Mouse (Mus musculus): ENCODE data around the gene Ston2. TPM values are rescaled to one million over a fixed set of nuclear protein-coding genes. Genes with fewer than 3 reads are reported as not detected.
"Not testable (repeated sequence)": the region's sequence is repeated elsewhere in the genome, so short reads cannot be mapped to it uniquely, and the experiment has no call there.

The Ston2 gene
- total RNA-seq, 2 experiments from 2014 or later, result 14.7 to 20.0 TPM

DNA sequence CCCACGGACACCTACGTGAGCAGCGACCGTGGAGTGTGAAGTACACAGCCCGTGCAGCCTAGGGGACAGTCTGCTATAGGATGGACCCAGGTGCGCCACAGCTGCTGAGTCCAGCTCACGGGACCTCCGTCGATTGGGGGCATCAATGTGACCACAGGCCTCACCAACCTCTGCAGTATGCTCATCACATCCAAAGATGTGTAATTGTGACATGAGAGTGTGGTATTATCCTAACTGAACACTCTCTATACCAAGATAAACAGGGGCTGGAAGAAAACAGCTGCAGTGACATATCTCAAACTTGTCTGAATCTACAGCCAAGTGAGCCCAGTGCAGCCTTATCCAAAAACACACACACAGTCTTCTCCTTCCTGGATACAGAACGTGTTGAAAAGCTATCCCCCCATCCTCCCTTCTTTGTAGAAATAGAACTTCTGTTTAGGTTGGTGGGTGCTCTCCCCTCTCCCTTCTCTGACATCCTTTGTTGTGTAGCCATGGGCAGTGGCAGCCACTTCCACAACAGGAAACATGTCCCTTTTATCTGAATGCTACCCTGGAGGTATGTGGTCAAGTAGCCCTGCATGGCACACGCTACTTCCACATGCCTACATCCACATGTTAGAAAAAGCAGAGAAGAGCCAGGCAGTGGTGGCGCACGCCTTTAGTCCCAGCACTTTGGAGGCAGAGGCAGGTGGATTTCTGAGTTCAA is 30.2 kb downstream of the Ston2 start:
- DNase-seq (ENCODE audit: low spot score in 2 of 2), result no peak
- intact Hi-C loops (cut with DNase I), result no loop called here

DNA sequence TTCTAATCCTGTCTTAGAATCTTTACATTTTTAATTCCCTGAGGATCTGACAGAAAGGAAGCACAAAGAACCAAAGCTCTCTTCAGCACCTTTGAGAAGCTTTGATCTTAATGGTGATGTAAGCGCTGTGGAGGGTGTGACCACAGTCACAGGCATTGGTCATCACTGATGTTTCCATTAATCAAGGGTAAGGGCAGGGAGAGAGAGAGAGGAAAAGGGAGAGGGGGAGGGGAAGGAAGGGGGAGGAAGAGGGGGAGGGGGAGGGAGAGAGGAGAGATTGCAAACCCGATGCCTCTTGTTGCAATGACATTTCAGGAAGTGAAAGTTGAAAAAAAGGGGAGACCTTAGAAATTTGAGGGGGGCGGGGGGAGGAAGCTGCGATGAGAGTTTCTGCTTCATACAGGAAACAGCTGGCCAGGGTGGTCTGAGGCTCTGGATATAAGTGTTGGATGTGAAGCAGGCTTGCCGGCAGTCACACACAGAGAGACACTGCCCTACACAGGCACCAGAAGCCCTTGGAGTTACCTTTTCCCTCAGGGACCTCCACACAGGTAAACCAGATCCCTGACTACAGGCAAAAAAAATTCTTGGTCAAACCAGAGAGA is 31.5 kb downstream of the Ston2 start:
- DNase-seq (ENCODE audit: low spot score in 2 of 2), result no peak

DNA sequence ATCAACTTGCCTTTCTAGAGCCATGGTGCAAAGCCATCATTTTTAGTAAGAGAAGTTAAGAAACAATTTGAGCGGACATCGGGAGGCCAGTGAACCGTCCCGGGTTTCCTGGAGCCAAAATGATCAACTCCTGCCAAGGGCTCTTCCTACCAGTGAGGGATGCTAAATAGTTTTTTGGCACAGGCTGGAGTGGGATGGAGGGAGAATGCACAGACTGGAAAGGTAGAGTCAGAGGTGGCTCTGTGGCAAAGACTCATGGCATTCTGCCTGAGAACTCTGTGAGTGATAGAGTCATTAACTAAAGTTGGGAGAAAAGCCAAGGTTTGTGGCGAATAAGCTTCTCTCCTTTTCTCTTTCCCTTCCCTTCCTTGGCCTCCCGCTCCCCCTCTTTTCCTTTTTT is 33.6 kb downstream of the Ston2 start:
- intact Hi-C loops (cut with DNase I), result no loop called here
- DNase-seq (ENCODE audit: low spot score in 2 of 2), result no peak

More for the DNA sequence above, 31.5 kb downstream of the Ston2 start:
- intact Hi-C loops (cut with DNase I), result no loop called here

DNA sequence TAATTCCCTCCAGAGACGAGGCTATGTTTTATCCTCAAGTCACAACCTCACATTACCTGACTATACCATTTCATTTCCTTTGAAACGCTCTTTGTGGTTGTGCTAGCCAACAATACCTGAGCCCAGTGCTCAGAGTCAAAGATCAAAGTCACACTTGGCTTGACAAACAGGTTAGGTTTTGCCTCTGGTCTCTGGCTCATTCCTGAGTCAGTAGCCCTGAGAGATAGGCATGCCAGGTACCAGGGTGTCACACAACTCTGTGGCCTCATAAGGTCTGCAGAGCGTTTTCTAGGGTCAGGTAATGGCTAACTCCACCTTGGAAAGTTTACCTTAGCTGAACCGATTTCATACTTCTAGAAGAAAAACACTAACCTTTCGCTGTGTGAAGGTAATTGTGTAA is 35.5 kb downstream of the Ston2 start:
- intact Hi-C loops (cut with DNase I), result no loop called here
- DNase-seq (ENCODE audit: low spot score in 2 of 2), result no peak

DNA sequence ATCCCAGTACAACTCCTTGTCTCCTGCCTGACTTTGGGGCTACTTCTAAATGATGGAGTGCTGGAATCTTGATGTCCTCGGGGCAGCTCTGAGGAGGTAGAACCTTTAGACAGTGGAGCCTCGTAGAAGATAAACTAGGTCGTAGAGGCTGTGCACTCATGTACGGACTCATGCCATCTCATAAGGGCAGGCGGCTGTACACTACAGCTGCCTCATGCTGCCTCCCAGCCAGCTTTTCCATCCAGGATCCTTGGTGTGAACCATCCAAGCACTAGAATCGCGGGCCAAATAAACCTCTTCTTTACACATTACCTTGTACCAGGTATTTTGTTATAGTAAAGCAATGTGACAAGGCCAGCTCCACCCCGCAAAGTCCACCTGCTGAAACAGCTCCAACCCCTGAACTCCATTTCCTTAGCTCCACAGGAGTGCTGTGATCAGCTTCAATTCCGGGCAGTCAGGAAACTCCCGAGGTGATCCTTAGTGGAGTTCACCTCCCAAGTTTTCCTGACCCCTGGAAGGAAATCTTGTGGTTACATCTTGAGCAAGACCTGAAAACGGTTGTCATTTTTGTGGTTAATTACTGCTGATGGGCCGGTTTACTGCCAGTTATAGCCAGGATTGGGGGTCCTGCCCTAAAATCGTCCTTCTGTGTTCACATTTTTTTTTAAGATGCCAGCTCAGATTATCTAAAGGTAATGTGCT is 36.1 kb downstream of the Ston2 start:
- no peak for DNase-seq (ENCODE audit: low spot score in 2 of 2)
- intact Hi-C loops (cut with DNase I), result no loop called here

DNA sequence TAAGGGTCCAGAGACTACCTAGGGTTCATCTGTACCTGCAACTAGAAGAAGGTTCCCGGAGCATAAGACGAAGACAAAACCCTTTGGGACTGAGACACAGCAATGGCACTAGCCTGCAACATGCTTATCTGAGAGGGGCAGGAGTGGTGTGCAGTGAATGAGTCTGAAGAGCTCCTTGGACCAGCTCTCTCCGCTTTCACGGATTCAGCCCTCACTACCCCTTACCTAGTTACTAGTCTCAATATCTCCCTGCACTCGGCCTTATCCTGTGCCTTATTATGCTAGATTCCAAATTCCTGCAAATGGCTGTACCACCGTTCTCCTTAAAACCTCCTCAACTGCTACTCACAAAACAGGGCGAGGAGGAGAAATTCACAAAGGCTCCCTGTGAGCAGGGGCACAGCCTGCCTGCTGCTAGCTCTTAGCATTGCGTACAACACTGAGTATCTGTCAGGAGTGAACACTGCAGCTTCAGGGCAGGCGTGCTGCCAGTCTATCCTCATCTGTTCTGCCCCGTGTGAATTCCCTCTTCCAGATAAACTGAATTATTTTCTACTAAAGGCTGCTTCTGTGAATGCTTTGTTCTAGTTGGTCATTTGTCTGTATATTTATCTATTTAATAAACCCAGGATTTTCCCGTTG is 38.5 kb downstream of the Ston2 start:
- DNase-seq (ENCODE audit: low spot score in 2 of 2), result peak in 1 of 2 experiments; percentile 3
- intact Hi-C loops (cut with DNase I), result no loop called here

DNA sequence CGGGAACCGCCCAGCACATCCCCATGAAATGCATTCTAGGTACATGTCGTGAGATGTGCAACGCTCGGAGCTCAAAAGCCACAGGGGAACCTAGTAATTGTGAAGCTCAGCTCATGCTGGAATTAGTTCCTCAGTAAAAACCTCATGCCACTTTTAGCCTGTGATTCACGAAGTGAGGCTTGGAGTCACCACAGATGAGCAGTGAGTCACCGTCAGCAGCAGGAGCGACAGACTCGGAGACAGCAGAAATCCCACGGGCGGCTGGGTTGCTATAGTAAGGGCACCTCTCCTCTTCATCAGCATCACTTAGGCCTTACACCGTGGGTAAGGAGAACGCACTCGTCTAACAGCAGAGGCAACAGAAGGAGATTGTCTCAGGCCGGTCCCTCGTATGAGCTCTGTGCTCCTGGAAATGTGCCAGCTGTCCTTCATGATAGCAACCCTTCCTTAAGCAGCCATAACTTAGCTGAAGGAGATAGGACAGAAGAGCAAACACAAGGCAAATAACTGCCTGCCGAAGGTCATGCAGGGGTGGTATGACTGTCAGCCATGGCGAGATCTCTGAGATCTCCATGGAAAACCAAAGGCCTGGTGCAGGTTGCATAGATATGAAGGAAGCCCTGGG is 39.8 kb downstream of the Ston2 start:
- peak; percentile 74 to 93 for DNase-seq (ENCODE audit: low spot score in 2 of 2)
- intact Hi-C loops (cut with DNase I), result no loop called here

DNA sequence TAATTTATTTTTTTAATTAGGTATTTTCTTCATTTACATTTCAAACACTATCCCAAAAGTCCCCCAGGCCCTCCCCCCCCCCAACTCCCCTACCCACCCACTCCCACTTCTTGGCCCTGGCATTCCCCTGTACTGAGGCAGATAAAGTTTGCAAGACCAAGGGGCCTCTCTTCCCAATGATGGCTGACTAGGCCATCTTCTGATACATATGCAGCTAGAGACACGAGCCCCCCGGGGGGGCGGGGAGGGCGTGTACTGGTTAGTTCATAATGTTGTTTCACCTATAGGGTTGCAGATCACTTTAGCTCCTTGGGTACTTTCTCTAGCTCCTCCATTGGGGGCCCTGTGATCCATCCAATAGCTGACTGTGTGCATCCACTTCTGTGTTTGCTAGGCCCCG is 41.3 kb downstream of the Ston2 start:
- intact Hi-C loops (cut with DNase I); DNase-seq (ENCODE audit: low spot score in 2 of 2): not testable (repeated sequence)

DNA sequence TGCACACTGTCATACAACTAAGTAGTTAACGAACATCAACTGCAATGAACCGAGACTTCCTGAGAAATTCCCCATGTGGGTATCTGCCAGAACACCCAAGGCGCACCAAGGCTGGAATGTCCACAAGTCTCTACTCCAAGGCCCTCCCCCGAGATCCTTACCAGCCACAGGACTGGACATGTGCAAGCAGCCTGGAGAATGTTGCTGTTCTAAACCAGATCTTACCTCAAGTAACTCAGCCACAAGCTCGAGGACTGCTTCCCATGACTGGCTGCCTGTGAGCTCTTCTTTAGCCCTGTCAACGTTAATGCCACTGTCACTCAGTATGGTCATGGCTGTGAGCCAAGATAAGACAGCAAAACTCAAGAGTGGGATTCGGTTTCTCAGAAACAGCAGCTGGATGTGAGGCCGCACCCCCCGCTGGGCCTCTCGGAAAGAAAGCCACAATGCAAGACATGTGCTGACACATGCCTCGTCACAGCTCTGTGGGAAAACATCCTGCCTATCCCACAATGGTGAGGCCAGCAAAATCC is 42.4 kb downstream of the Ston2 start:
- DNase-seq (ENCODE audit: low spot score in 2 of 2), result no peak
- intact Hi-C loops (cut with DNase I), result no loop called here

DNA sequence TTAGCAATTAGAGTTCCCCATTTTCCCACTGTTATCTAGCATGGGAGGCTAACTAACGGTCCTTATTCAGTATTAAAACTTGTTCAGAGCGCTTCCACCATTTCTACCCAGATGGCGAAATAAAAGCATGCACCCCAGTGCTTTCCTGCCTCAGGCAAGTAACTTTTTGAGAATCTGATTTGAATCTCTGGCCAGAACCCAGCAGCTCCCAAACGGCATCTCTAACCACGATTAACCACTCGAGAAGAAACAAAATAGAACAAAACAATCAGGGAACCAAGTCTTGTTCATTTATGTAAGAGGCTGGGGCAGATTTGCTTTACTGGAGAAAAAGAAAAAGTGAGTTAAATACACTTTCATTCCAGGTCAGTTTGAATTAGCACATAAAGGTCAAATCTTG is 44.1 kb downstream of the Ston2 start:
- no peak for DNase-seq (ENCODE audit: low spot score in 2 of 2)
- intact Hi-C loops (cut with DNase I), result no loop called here

DNA sequence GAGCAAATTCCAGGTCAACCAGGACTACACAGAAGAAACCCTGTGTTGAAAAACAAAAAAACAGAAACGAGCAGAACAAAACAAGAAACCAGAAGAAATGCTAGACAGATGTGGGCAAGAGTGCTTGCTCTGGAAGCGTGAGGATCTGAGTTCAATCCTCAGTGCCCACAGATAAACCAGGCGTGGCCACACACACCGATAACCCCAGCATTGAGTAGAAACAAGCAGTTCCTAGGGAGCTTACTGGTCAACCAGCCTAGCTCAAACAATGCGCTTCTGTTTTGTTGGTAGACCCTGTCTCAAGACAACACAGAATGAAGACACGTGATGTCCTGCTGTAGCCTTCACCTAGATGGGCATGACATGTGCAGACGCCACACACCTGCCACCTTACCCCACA is 45.3 kb downstream of the Ston2 start:
- intact Hi-C loops (cut with DNase I), result no loop called here
- no peak for DNase-seq (ENCODE audit: low spot score in 2 of 2)

DNA sequence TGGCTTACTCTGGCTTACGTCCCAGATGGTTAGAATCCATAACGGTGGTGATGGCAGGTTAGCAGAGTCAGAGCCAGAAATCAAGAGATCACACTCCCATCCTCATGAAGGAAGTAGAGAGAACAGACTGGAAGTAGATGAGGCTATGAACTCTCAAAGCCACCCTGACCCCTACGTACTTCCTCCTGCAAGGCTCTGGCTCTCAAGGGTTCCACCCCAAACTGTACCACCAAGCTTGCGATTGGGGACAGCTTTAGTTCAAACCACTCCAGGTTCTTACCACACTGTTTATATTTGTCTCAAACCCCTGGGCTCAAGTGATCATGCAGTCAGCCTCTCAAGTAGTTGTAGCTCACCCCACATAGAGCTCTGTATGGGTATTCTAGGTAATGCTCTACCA is 49.8 kb downstream of the Ston2 start:
- intact Hi-C loops (cut with DNase I), result no loop called here
- DNase-seq (ENCODE audit: low spot score in 2 of 2), result no peak

DNA sequence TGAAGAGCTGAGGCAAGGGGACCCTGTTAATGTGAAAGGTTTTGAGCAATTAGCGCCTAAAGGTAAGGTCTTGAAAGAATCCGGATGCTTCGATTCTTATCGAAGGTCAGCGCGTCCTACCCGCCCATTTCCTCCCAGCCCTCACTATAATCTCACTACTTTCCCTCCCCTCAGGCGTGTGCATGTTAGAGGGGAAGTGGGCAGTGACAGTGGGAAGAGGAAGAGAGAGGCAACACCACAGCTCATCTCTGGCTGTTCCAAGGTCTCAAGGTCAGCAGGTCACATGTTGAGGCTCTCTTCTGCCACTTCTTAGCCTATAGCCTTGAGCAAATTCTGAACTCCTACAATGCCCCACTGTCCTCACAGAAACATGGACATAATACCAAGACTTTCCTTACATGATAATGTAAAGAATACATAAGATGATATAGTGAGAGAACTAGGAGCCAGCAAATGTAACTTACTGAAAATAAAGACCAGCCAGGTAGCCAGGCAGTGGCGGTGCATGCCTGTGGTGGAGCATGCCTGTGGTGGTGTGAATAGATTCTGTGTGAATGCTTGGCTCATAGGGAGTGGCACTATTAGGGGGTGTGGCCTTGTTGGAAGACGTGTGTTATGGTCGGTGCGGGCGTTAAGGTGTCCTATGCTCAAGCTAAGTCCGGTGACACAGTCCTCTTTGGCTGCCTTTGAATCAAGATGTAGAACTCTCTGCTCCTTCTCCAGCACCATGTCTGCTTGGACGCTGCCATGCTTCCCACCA is 51.8 kb downstream of the Ston2 start:
- no peak for DNase-seq (ENCODE audit: low spot score in 2 of 2)

DNA sequence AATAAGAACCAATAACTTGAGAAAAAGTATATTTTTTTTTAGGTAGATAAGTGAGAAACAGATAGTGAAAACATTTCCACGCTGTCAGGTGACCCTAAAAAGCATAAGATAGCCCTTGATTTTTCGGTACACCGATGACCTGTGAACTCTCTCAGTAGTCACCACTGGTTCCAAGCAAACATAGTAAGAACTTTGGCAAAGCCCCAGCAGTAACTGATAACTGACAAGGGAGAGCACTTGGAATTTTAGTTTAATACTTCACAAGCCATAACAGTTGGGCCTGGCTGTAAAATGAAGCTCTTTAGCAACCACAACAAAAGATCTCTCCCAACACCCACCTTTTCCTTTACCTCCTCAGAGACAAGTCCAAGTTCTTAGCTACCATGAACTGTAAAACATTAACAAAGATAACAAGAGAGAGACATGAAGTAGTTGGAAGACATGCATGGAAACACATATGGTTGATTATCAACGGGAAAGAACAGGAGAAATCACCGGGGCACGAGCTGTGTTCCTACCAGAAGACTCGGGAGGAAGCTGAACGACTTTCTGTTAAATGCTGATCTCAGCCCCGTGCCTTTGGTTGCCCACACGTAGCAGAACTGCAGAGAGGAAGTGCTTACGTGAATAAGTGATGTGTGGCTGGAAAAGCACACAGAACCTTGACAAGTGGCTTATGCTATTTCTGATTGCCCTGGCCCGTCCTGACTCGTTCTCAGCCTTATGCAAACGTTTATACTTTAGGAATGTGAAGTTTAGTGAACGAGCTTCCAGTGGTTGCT is 53.8 kb downstream of the Ston2 start:
- DNase-seq (ENCODE audit: low spot score in 2 of 2), result no peak
- intact Hi-C loops (cut with DNase I), result no loop called here

More for the DNA sequence above, 51.8 kb downstream of the Ston2 start:
- intact Hi-C loops (cut with DNase I), result no loop called here

DNA sequence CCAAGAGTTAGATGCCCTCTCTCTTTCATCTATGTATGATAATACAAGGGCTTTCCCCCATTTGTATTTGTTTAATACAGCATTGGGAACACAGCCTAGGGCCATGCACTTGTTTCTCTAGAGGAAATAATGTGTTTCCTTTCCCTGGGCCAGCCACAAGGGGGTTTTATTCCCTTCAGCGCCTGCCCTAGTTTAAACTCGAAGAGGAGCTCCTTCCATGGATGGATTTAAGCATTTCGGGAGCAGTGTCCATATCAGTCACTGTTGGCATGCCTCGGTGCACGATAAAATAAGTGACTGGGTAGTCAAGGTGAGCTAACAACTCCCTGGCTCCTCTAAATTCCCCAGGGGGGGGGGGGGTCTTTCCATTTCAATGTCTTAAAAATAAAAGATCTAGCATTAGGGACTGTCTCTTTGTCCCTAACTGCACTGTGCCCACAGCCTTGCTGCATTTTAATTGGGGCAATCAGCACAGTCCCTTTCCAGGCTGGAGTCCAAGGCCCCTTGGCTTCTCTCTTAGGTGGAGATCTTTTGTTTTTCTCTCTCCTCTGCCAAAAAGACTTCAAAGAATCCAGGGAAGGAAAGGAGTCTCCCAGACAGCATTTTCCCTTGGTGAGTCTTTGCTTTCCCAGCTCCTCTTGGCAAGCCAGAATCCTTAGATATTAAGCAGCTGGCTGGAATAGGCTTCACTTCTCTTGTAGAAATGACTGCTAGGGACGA is 55.3 kb downstream of the Ston2 start:
- peak in 1 of 2 experiments; percentile 54 for DNase-seq (ENCODE audit: low spot score in 2 of 2)
- intact Hi-C loops (cut with DNase I), result no loop called here

DNA sequence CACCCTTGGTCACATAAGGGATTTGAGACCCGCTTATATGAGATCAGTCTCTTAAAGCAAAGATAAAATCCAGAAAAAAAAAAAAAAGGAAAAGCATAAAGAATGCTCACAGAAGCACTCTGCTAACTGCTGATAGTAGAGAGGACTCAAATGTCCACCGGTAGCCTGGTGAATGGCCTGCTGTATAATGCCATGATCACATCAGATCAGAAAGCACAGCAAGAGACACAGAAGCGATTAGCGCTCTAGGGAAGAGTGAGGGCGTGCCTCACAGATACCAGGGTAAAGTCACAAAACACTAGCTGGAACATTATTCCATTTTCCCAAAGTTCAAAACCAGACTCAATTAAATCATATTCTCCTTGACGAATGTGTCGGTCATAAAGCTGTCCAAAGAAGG is 62.0 kb downstream of the Ston2 start:
- intact Hi-C loops (cut with DNase I), result no loop called here

DNA sequence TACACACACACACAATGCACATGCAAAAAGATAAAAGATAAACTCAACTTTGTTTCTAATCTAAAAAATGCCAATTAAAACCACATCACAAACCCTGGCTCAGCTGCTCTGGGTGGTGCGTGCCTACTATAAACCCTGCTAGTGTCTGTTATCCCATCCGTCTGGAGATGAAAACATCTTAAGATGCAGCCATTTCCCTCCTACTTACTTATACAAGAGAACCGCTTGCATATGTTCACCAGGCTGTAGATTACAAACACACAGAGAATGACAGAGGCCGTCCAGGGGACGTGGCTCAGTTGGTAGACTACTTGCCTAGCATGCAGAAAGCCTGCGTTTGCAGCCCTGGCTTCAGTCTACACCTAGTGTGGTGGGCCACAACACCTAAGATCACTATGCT is 64.3 kb downstream of the Ston2 start:
- intact Hi-C loops (cut with DNase I), result no loop called here

More for the DNA sequence above, 62.0 kb downstream of the Ston2 start:
- no peak for DNase-seq (ENCODE audit: low spot score in 2 of 2)

DNA sequence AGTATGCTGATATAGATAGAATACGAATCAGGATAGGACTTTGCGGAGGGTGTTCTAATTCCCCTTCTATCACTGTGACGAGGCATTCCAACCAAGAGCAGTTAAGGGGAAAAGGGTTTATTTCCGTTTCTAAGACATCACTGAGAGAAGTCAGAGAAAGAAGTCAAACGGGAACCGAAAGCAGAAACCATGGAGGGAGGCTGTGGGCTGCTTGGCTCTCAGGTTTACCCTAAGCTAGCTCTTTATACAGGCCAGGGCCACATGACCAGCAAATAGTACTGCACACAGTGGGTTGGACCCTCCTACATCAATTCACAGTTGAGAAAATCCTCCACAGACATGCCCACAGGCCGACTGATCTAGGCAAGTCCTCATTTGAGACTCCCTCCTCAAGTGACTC is 69.1 kb downstream of the Ston2 start:
- intact Hi-C loops (cut with DNase I), result no loop called here
- no peak for DNase-seq (ENCODE audit: low spot score in 2 of 2)

More for the DNA sequence above, 64.3 kb downstream of the Ston2 start:
- no peak for DNase-seq (ENCODE audit: low spot score in 2 of 2)
